Mouse (Mus musculus) spleen, adult 2 months (tissue): ENCODE results near the gene Tomm34.

Experiments
- CTCF ChIP-seq: fragments of 200-500 bp; IDR thresholded peaks from 2 replicates; pipeline ENCODE4 v1.5.1; 2011; ENCODE audit warnings: mild to moderate bottlenecking, inconsistent platforms; ENCODE audit not compliant: insufficient read depth, insufficient read length, insufficient replicate concordance; ENCODE audit errors: extremely low read depth
- POLR2A ChIP-seq: fragments of 200-500 bp; IDR thresholded peaks from 2 replicates; pipeline ENCODE4 v1.6.1; 2011; ENCODE audit warnings: low read depth, low read length, inconsistent platforms

DNA sequence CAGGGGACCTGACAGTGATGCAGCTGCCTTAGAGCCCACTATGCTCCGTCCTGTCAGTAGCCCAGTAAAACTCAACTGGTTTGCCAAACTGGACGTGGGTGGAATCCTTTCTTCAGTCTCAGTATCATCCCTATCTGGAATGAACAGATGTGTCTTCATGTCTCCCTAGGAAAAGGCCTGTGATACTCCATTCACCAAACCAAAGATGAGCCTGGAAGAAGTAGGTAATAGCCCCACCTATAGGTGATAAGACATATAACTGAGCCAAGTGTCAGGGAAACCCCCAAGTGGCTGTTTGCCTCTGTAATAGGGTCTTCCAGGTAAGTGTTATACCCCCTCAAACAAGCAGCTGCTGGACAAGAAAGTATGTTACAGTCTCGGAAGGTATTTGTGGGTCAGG lies 52.1 kb downstream of the Tomm34 start:
- no peak for TF ChIP-seq POLR2A
- no peak for TF ChIP-seq CTCF
